Mouse (Mus musculus) spleen, adult 10 weeks (tissue): ENCODE measurements around the gene Zfp689. TPM values are rescaled to one million over a fixed set of nuclear protein-coding genes. Genes with fewer than 3 reads are reported as not detected.

Source experiments
- polyA plus RNA-seq: library from polyadenylated mRNA; stranded (reverse); fragments of 350-450 nt; fragmentation: Illumina TruSeq; extraction: RNeasy Lipid Tissue Mini Kit (QIAGEN cat#74804); gene quantifications from one replicate; pipeline ENCODE4 v1.2.3, GENCODE M21; 2015; ENCODE audit warnings: low replicate concordance; ENCODE audit not compliant: insufficient read depth

Gene Zfp689
- polyA plus RNA-seq = 2.5 TPM

DNA sequence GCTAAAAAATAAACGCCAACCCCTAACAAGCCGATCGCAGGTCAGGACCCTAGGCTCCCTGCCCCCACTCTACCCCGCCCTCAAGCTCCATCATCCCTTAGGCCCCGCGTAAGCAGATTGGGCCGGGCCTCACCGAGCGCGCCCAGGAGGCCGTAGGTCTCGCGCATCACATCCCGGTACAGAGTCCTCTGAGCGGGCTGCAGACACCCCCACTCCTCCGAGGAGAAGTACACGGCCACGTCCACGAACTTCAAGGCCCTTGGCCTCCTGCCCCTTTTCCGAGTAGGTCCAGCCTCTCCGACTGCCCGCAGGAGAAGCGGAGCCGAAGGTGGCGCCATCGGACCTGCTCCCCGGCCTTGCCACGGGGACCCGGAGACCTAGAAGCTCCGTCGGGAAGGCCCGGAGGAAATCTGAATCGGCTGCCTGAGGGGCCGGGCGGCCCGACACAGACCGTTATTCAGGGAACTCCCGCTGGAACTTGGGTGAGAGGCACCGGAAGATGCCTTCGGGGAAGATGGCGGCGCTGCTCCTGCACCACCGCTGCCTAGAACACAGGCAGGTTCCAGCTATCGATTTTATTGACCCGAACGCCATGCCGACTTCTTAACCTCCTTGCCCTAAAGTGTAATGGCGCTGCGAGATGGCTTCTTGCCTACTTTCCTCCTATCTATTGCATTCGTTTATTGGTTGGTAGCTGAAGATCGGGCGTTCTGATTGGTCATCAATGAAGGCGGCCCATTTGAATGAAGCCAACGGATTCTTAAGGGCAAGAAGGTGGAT lies at the start of gene Zfp689:
Zfp689 (minus strand) TSS at position 638 of the 780 bp plus-strand sequence.

DNA sequence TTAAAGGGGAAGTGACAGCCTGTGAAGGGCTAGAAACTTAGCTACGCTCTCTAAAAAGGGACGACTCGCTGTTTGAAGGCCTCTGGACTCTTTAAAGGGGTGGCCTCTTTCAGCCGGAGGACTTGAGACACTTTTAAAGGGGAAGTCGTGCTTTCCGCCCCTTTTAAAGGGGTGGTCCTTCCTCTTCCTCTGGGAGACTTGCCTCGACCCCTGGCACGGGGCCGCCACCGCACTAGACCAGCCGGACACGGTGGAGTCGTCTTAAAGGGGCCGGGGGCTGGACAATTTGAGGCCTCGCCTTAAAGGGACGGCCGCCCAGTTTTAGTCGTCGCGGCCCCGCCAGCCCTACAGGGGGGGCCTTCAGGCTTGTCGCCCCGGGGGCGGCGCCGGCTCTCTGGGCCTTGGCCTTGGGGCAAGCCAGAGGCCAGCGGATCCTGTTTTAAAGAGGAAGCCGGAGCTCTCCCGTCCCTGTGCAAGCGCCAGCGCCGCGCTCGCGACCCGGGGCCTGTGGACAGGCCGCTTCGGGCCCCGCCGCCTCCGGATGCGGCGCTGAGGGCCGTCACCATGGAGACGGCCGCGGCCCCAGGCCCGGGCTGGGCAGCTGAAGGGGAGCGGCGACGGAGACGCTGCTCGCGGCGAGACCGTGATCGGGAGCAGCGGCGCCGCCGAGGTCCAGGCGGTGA lies 29.8 kb upstream of the Zfp689 start, which contains the start of gene Fbrs:
Fbrs (plus strand) TSS at position 565 of the 683 bp plus-strand sequence.

GRCm38 (mm10) chr7:127459311-127459710 lies 10.4 kb upstream of the Zfp689 start, which contains the start of gene Prr14:
TSS of gene Prr14 (plus strand) at chr7:127459611.

GRCm38 (mm10) chr7:127421388-127422191 lies 27.4 kb downstream of the Zfp689 start, which contains the start of gene Zfp688:
TSS of gene Zfp688 (minus strand) at chr7:127422068.

DNA sequence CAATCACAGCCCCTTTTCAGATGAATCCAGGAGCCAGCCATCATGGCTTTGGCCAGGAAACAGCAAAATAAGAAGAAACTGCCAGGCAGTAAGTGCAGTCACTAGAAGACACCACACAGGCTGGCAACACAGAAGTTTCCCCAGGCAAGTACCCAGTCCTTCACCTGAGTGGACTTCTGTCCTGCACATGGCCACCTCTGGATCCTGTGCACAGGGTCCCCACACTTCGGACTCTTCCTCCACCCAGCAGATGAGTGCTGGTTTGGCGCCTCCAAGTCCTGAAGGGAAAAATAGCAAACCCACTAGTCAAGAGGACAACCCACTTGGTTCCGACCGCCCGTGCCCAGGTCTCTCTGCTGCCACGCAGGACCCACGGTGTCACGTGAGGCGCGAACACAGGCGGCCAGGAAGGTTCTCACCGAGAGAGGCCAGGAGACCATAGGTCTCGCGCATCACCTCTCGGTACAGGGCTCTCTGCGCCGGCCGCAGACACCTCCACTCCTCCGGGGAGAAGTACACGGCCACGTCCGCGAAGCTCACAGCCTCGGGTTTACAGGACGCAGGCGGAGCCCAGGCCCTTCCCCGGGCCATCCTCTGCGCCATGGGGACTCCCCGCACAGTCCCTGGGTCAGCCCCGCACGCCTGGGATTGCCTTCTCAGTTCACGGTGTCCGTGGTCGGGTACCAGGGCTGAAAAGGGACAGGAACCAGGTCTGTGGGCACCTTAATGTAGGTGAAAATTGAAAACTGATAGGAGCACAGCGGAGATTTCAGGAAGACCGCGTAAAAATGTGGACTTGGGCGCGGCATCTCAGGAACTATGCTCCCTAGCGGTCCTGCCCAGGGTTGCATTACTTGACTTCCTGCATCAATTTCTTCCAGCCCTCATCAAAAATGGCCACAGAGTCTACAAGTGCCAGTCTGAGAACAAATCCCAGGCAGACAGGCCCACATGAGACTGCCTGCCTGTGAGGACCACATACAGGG lies 42.7 kb downstream of the Zfp689 start, which contains the start of gene Zfp764:
Zfp764 (minus strand) TSS at position 821 of the 986 bp plus-strand sequence.

DNA sequence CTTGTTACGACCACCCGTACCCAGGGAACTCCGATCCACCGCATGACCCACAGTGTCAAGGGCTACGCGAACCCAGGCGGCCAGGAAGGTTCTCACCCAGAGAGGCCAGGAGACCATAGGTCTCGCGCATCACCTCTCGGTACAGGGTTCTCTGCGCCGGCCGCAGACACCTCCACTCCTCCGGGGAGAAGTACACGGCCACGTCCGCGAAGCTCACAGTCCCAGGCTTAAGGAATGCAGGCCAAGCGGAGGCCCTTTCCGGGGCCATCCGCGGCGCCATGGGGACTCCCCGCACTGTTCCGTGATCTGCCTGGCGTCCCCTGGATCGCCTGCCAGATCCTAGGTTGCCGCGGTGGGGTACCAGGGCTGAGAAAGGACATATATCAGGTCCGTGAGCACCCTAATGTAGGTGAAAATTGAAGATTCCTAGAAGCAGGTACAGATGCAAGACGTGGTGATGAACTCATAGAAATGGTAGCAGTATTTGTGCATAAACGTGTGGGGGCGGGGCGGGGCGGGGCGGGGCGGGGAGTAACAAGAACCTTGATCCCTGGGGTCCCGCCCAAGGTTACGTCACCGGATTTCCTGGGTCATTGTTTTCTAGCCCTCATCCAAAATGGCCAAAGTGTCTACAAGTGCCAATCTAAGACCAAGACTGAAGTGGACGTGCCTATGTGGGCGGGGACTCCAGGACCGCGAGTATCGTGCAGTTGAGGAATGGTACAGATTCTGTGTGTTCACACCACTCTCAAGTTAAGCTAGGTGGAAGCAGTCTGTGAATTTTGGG lies 55.6 kb downstream of the Zfp689 start, which contains the start of gene E430018J23Rik:
E430018J23Rik (minus strand) TSS at position 473 of the 787 bp plus-strand sequence.

Other genes with a start within 250 kb of the Zfp689 start
- 37.1 TPM for gene Tbc1d10b, start 240.7 kb downstream of the Zfp689 start, polyA plus RNA-seq
- 5.7 TPM for gene Mylpf, start 240.3 kb downstream of the Zfp689 start, polyA plus RNA-seq
- 9.4 TPM for gene Zfp553, start 216.1 kb downstream of the Zfp689 start, polyA plus RNA-seq
- 234 TPM for gene Sept1, start 216.0 kb downstream of the Zfp689 start, polyA plus RNA-seq
- 6.0 TPM for gene Zfp771, start 204.9 kb downstream of the Zfp689 start, polyA plus RNA-seq
- gene Dctpp1, start 188.4 kb downstream of the Zfp689 start, polyA plus RNA-seq = 8.7 TPM
- gene Sephs2, start 175.1 kb downstream of the Zfp689 start, polyA plus RNA-seq = 26.2 TPM
- gene Itgal, start 152.9 kb downstream of the Zfp689 start, polyA plus RNA-seq = 108 TPM
- 3.3 TPM for gene Zfp768, start 103.6 kb downstream of the Zfp689 start, polyA plus RNA-seq
- gene Zfp747, start 73.1 kb downstream of the Zfp689 start, polyA plus RNA-seq = 4.0 TPM
- 4.2 TPM for gene 9130019O22Rik, start 62.0 kb downstream of the Zfp689 start, polyA plus RNA-seq
- gene E430018J23Rik, start 55.5 kb downstream of the Zfp689 start, polyA plus RNA-seq = 2.5 TPM
- 9.8 TPM for gene Zfp764, start 42.3 kb downstream of the Zfp689 start, polyA plus RNA-seq
- 16.2 TPM for gene Zfp688, start 27.1 kb downstream of the Zfp689 start, polyA plus RNA-seq
- gene Prr14, start 10.5 kb upstream of the Zfp689 start, polyA plus RNA-seq = 76.8 TPM
- 86.5 TPM for gene Fbrs, start 30.0 kb upstream of the Zfp689 start, polyA plus RNA-seq
- 41.1 TPM for gene Srcap, start 62.8 kb upstream of the Zfp689 start, polyA plus RNA-seq
- gene Gm42715, start 70.4 kb upstream of the Zfp689 start, polyA plus RNA-seq = 25.3 TPM
- not detected for gene Tmem265, start 112.2 kb upstream of the Zfp689 start, polyA plus RNA-seq
- 103 TPM for gene Phkg2, start 124.2 kb upstream of the Zfp689 start, polyA plus RNA-seq
- gene Ccdc189, start 139.4 kb upstream of the Zfp689 start, polyA plus RNA-seq = 1.8 TPM
- gene Rnf40, start 139.6 kb upstream of the Zfp689 start, polyA plus RNA-seq = 30.1 TPM
- 6.0 TPM for gene Zfp629, start 166.6 kb upstream of the Zfp689 start, polyA plus RNA-seq